Mouse (Mus musculus) testis, postnatal 14 days (tissue): Measurements from ENCODE around the gene Hps4.

ENCODE experiments used
- DNase-seq: peaks from one replicate; pipeline ENCODE4 v3.0.0; 2021; ENCODE audit warnings: low spot score

Hps4 gene

DNA sequence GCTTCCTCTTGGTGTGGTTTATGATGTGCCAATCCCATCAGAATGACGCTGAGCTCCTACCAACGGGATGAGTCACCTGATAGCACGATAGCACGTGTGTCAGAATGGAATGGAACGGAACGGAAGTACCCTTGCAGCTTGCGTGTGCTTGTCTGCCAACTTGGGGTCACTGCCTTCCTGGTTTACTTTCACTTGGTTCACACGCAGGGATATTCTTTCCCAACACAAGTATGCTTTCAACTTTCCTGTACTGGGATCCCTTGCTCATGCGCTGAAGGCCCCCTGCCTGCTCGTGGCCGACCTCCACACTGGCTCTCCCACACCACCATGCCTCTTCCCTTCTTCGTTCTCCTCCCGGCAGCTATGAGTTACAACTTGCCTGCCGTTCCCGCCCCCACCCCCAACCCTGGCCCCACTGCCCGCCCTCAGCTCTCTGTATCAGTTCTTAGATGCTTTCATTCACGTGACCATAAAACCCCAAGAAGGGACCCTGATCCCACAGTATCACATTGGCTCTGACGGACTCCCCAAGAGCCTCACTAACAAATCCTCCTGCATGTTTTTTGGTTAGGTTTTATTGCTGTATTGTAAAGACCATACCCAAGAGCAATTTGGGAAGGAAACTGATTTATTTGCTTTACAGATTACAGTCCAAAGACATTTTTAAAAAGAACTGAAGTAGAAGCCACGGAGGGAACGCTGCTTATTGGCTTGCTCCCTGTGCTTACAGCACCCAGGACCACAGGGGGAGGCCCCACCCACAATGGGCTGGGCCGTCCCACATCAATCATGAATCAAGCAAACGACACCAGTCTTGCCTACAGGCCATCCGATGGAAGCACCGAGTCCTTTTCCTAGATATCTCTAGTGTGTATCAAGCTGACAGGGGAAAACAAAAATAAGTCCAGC is 18.0 kb upstream of the Hps4 start:
- no peak for DNase-seq

- DNase-seq: peak; percentile 95
Measured at GRCm38 (mm10) chr5:112325546-112326445, 17.1 kb upstream of the Hps4 start, which contains the start of gene Tfip11. Tfip11 (plus strand) TSS chr5:112326358.

DNA sequence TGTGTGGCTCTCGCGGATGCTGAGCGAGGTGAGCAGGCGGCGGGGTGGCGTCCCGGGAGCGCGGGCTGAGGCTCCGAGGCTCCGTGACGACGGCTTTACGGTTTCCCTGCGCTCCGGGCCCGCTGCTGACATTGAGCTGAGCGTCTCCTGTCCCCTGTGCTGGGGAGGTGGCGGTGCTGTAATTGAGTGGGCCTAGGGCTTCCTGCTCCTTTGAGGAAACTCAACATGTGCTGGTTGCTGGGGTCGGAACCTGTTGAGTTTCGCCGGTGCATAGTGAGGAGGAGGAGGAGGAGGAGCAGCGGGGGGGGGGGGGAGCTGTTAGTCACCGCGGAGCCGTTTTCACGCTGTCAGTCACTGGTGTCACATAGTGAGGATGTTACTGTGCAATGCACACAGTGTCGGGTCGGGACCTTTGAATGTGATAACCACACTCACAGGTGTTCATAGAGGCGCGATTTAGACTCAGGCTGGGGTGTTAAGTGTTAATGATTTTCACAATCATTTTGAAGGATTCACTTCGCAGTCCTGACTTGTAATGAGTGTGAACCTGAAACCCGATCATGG is 16.4 kb upstream of the Hps4 start:
- DNase-seq: no peak

- no peak for DNase-seq
Measured at GRCm38 (mm10) chr5:112327854-112328253, 15.0 kb upstream of the Hps4 start.

- DNase-seq: no peak
Measured at GRCm38 (mm10) chr5:112329805-112330564, 12.9 kb upstream of the Hps4 start.

GRCm38 (mm10) chr5:112335473-112335872 is 7.4 kb upstream of the Hps4 start:
- no peak for DNase-seq

DNA sequence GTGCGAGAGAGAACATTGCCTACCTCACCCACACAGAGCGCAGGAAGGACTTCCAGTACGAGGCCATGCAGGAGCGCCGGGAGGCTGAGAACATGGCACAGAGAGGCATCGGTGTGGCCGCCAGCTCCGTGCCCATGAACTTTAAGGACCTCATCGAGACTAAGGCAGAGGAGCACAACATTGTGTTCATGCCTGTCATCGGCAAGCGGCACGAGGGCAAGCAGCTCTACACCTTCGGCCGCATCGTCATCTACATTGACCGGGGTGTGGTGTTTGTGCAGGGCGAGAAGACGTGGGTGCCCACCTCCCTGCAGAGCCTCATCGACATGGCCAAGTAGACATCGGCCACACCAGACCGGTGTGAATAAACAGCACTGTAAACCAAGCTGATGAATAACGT is 5.9 kb upstream of the Hps4 start:
- no peak for DNase-seq

DNA sequence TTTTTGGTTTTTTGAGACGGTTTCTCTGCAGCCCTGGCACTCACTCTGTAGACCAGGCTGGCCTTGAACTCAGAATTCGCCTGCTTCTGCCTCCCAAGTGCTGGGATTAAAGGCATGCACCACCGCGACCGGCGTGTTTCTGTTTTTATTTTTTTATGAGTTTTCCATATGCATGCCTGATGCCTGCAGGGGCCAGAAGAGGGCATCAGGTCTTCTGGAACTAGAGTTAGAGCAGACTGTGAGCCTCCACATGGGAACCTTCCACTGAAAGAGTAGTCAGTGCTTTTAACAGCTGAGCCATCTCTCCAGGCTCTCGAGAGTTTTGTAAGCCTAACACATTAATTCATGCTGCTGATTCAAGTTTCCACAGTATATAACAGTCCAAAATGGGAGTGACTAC is 3.7 kb upstream of the Hps4 start:
- no peak for DNase-seq

- DNase-seq: no peak
Measured at GRCm38 (mm10) chr5:112343205-112343595, 317 bp downstream of the Hps4 start.

- DNase-seq: no peak
Measured at GRCm38 (mm10) chr5:112344092-112344960, 1.4 kb downstream of the Hps4 start.

DNA sequence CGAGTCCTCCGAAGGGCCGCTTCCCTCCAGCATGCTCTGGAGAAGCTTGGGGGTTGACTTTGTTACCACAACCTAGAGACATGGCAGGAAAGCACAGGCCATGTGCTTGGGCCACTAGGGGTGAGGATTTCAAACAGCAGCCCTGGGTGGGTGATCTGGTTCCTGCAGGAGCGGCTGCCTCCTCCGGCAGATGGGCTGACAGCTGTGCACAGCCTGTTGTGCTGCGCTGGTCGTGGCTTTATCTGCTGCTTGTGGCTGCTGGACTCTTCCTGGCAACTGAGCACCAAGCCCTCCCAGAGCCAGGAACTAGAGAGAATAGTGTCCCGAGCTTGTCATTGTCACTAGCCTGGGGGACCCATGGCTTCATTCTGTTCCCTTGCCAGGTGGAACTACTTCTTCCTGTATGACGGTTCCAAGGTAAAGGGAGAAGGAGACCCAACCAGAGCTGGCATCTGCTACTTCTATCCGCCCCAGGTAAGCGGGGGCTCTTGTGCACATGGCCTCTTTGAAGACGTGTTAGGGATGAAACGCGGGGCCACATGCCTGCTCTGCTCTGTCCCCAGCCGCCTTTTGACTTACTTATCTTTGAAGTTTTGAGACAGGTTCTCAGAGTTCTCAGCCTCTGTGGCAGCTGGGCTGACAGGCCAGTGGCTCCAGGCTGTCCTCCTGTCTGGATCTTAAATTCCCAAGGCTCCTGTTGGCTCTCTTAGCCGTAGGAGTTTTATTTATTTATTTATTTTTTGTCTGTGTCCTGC is 3.5 kb downstream of the Hps4 start:
- DNase-seq: no peak

DNA sequence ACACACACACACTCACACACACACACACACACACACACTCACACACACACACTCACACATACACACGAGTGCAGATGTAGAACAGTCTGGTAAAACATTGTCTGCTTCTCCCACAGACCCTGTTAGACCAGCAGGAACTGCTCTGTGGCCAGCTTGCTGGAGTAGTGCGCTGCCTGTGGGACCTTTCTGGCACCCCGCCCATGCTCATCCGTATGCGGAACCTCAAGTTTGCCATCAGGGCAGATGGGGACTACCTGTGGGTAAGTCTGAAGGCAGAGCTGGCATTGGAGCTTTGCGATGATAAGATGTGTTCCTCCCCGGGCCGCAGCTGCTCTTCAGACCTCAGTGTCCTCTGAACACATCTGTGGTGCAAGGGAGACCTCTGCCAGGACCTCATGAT is 6.3 kb downstream of the Hps4 start:
- no peak for DNase-seq

- no peak for DNase-seq
Measured at GRCm38 (mm10) chr5:112355493-112355892, 12.6 kb downstream of the Hps4 start.

DNA sequence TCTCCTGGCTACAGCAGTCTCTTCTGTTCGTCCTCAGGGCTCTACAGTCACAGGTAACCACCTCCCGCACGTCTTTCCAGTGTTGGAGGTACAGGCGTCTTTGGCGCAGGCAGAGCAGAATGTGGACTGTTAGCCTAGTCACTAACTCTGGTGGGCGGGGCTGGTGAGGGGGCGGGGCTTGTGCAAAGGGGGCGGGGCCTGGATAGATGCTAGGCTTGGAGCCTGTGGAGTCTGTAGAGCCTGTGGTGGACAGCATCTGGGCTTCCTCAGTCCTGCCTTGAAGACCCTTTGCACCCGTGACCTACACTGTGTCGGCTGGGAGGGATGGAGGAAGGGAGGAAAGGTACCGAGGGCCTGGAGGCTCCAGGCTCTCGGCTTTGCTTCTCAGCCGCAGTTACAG is 13.0 kb downstream of the Hps4 start, which contains the start of gene Gm6583:
Gene Gm6583, minus strand, starts transcription at position 124 of the 400 bp plus-strand sequence.
- DNase-seq: no peak

GRCm38 (mm10) chr5:112356322-112356721 is 13.4 kb downstream of the Hps4 start:
- DNase-seq: no peak

DNA sequence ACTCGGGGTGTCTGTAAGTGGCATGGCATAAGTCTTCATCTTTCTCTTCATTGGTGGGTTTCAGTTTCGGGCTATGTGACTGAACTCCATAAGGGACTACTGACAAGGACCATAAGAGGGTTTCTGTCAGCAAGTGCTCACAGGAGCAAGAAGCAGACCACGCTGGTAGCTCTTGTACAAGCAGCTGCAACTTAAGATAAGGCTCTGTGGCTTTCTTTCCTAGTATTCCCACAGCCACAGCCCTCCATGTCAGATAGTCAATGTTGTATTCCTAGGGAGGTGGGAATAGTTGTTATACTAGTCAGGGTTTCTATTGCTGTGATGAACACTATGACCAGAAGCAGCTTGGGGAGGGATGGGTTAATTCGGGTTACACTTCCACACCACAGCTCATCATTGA is 16.6 kb downstream of the Hps4 start:
- DNase-seq: no peak

DNA sequence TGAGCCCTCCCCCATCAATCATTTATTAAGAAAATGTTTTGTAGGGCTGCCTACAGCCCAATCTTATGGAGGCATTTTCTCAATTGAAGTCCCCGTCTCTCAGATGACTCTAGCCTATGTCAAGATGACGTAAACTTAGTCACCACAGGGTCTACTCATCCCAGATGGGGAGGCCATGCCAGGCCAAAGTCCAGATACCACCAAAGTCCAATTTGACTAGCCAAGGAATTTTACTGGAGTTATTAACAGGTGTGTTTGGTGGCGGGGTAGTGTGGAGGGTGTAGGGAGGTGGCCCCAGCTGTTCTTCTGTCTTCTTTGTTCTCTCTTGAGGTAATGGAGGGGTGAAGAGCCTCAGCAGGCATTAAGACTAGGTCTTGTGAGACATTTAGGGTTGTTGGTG is 17.2 kb downstream of the Hps4 start:
- DNase-seq: no peak

DNA sequence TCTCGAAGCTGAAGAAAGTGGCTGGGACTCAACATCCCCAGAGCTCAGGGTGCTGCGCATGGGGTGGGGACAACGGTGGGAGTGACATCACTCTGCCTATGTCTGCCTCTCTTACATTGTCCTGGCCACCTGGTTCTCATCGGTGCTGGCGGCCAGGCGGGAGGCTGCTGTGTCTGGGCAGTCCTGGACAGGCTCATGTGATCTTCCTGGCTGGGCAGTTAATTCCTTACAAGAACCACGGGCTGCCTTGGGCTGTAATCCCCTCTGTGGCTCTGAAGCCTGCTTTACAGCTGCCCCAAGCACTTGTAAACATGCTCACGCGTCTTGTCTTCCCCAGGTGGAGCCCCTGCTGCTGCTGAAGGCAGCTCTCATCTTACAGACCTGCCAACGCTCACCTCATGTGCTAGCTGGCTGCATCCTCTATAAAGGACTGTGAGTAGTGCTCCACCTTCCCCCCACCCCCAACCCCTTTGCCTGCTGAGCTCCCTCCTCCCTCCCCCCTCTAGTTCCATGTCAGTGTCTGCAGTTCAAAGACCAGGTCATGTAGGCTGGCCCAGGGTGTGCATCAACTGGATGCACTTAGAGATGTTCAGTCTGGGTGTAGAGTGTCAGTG is 21.4 kb downstream of the Hps4 start:
- no peak for DNase-seq

- DNase-seq: no peak
Measured at GRCm38 (mm10) chr5:112366879-112367278, 24.0 kb downstream of the Hps4 start.

DNA sequence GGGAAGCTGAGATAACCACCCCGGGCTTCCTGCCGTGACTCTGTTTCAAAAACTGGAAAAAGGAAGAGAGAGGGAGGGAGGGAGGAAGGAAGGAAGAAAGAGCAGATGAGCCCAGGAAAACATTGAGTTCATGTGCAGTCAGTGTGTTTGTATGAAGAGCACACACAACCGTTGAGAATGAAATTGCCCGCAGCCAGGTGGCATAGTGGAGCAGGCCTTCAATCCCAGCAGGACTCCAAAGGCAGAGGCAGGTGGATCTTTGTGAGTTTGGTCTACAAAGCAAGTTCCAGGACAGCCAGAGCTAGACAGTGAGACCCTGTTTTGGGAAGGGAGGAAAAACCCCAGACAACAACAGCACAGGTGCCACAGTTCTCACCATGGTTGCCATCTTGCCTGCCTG is 24.5 kb downstream of the Hps4 start:
- DNase-seq: no peak
